Mouse (Mus musculus): ENCODE results near the gene Skint5. TPM values are rescaled to one million over a fixed set of nuclear protein-coding genes. Genes with fewer than 3 reads are reported as not detected.
"Not testable (repeated sequence)": the region's sequence is repeated elsewhere in the genome, so short reads cannot be mapped to it uniquely, and the experiment has no call there.

The Skint5 gene
- polyA plus RNA-seq (2012; rRNA removed): not detected in 2 replicates

DNA sequence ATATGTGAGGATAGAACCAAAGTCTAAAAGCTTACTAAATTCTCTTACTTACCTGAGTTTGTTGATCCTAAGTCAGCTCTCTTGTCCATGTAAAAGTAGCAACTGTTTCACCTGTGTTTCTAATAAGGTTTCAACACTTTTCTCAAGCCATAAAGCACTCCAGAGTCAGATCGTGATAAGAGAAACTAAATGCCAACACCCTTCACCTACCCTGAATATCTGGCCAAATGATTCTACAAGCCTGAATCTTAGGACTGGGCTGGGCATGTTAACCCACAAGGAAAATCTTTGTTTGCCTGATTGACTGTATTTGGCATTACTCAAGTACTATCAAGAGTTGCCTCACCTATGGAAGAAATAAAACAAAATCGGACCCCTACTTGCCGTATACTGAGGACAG, at the start of gene Skint5:
Skint5 (minus strand) TSS at position 101 of the 400 bp plus-strand sequence.
- no peaks in the 10 kb centered on the region for H3K4me1 ChIP-seq (ENCODE audit: control insufficient read depth, insufficient read depth, low read length)
- H3K27me3 ChIP-seq (ENCODE audit: control insufficient read depth, insufficient read depth, low read length): no peaks in the 10 kb centered on the region
- no peak within 1 kb of the TSS for H3K27ac ChIP-seq (ENCODE audit: control insufficient read depth, insufficient read depth, low read depth, low read length)
- no peak within 1 kb of the TSS for H3K4me3 ChIP-seq (ENCODE audit: control insufficient read depth, low read depth, low read length)
- no peaks in the 10 kb centered on the region for H3K36me3 ChIP-seq (ENCODE audit: control insufficient read depth, insufficient read depth, low read length)
- TF ChIP-seq CTCF (IDR thresholded peaks at IDR 0.05; ENCODE audit: control insufficient read depth, insufficient read depth, insufficient replicate concordance, low read depth, low read length) (no peak), POLR2A (IDR thresholded peaks at IDR 0.05; ENCODE audit: control insufficient read depth, low read depth, low read length) (no peak)

DNA sequence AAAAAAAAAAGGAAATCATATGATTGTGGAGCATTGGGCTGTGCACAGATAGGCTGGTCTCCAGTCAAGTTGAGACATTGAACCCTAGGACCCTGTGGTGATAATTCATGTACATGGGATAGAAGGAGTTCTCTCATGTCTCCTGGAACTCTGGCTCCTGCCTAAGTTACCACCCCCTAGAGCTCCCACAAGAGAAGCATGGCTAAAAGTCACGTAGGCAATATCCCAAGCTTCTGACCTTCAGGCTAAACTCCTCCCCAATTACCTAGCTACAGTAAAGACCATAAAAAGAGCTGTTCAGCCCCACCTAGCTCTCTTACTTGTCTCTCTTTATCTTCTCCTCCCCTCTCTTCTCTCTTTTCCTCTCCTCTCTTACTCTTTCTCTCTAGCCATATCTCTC, 42.0 kb downstream of the Skint5 start:
- no peak overlapping the region for H3K27ac ChIP-seq (ENCODE audit: control insufficient read depth, insufficient read depth, low read depth, low read length)
- no peaks in the 10 kb centered on the region for H3K36me3 ChIP-seq (ENCODE audit: control insufficient read depth, insufficient read depth, low read length)
- H3K4me3 ChIP-seq (ENCODE audit: control insufficient read depth, low read depth, low read length): no peak overlapping the region
- no peaks in the 10 kb centered on the region for H3K27me3 ChIP-seq (ENCODE audit: control insufficient read depth, insufficient read depth, low read length)
- no peak for TF ChIP-seq CTCF (IDR thresholded peaks at IDR 0.05; ENCODE audit: control insufficient read depth, insufficient read depth, insufficient replicate concordance, low read depth, low read length)
- no peak for TF ChIP-seq POLR2A (IDR thresholded peaks at IDR 0.05; ENCODE audit: control insufficient read depth, low read depth, low read length)
- no peaks in the 10 kb centered on the region for H3K4me1 ChIP-seq (ENCODE audit: control insufficient read depth, insufficient read depth, low read length)

DNA sequence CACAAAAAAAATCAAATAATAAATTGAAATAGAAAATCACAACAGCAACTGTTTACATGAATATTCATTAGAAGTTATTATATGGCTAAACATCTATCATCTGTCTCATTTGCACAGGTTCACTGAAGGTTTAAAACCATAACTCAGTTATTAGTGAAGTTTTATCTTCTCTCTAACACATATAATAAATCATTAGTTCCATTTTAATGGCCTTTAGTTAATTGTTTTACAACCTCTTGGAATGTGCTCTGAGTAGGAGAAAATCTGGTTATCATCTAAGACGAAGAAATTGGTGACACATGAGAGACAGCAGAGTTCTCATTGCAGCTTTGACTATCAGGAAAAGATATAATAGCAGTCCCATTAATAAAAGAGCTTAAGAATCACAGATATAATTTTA, 235.1 kb downstream of the Skint5 start:
- Histone ChIP-seq H3K36me3 (ENCODE audit: control insufficient read depth, insufficient read depth, low read length) (no peaks in the 10 kb centered on the region), H3K4me1 (ENCODE audit: control insufficient read depth, insufficient read depth, low read length) (no peaks in the 10 kb centered on the region), H3K27me3 (ENCODE audit: control insufficient read depth, insufficient read depth, low read length) (no peaks in the 10 kb centered on the region), H3K27ac (ENCODE audit: control insufficient read depth, insufficient read depth, low read depth, low read length) (no peak overlapping the region), H3K4me3 (ENCODE audit: control insufficient read depth, low read depth, low read length) (no peak overlapping the region)
- TF ChIP-seq CTCF (IDR thresholded peaks at IDR 0.05; ENCODE audit: control insufficient read depth, insufficient read depth, insufficient replicate concordance, low read depth, low read length): no peak
- no peak for TF ChIP-seq POLR2A (IDR thresholded peaks at IDR 0.05; ENCODE audit: control insufficient read depth, low read depth, low read length)

DNA sequence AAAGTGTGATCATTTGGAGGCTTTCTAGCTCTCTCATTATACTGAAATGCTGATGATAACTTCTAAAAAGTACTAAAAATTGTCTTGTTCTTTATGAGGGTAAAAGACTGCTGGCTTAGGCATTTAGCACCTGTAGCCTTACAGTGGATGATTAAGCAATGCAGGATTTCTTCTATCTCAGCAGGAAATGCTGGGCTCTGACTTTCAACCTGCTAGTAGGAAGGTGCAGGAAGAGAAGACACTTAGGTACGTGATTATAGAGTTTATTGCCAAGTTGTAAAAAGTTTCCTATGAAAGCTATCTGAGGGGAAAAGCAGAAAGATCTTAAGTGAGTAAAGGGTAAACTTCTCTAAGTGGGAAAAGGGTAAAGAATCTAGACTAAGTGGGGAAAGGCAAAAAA, 235.6 kb downstream of the Skint5 start:
- TF ChIP-seq CTCF (IDR thresholded peaks at IDR 0.05; ENCODE audit: control insufficient read depth, insufficient read depth, insufficient replicate concordance, low read depth, low read length) (no peak), POLR2A (IDR thresholded peaks at IDR 0.05; ENCODE audit: control insufficient read depth, low read depth, low read length) (no peak)
- Histone ChIP-seq H3K27me3 (ENCODE audit: control insufficient read depth, insufficient read depth, low read length) (no peaks in the 10 kb centered on the region), H3K4me1 (ENCODE audit: control insufficient read depth, insufficient read depth, low read length) (no peaks in the 10 kb centered on the region), H3K27ac (ENCODE audit: control insufficient read depth, insufficient read depth, low read depth, low read length) (no peak overlapping the region), H3K36me3 (ENCODE audit: control insufficient read depth, insufficient read depth, low read length) (no peaks in the 10 kb centered on the region), H3K4me3 (ENCODE audit: control insufficient read depth, low read depth, low read length) (no peak overlapping the region)

DNA sequence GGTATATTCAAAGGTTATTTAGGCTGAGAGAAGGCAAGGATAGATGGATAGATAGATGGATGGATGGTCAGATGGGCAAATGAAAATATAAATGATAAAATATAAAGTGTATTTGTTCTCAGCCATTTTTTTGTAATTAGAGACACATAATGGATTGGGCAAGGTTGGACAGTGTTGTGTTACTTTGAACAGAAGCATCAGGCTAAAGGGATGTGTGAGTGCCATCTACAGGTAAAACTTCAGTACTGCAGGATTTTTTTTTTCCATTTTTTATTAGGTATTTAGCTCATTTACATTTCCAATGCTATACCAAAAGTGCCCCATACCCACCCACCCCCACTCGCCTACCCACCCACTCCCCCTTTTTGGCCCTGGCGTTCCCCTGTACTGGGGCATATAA, 551.1 kb downstream of the Skint5 start:
- not testable (repeated sequence) for H3K36me3 ChIP-seq (ENCODE audit: control insufficient read depth, insufficient read depth, low read length); H3K27ac ChIP-seq (ENCODE audit: control insufficient read depth, insufficient read depth, low read depth, low read length); H3K4me3 ChIP-seq (ENCODE audit: control insufficient read depth, low read depth, low read length); H3K4me1 ChIP-seq (ENCODE audit: control insufficient read depth, insufficient read depth, low read length); H3K27me3 ChIP-seq (ENCODE audit: control insufficient read depth, insufficient read depth, low read length)

Other genes with a start within 250 kb of the Skint5 start
- gene Skint11, start 163.9 kb upstream of the Skint5 start, polyA plus RNA-seq (2012; rRNA removed): not detected in 2 replicates